Mouse (Mus musculus): ENCODE measurements around the gene Ifitm7.

Ifitm7 gene

DNA sequence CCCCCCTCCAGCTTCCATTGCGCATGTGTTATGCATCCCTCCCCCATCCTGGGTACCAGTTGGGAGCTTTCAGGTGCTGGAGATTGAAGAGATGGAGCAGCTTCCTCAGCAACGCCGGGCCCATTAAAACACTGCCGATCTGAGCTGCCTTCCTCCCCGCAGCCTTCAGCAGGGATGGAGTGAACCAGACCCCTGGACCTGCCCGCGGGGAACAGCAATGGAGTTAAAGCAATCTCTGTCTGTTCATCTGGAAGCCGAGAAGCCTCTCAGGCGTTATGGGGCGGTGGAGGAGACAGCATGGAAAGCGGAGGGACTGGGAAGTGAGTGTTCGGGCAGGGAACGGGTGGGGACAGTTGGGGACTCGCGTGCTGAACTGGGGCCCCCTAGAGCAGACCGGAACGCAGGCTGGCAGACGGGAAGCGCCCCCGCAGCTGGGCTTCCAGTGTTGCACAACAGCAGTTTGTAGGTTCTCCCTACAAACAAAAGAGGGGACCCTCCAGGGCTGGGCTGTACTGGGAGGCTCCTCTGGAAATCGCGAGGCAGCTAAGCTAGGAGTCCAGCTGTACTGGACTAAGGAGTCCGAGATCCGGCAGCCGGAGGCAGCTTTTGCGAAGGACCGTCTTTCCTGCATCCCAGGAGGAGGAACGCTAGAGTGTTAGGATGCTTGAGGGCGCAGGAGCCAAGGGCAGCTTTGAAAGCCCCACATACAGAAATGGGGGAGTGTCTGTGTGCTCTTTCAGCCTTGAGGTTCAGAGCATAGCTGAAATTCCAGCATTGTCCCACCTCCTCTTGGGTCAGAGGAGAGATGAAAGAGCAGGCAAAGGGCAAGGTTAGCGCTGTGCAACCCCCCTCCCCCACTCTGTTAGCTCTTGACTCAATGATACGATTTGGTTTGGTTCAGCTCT lies at the start of gene Ifitm7, which contains the start of gene 2900011O08Rik:
TSS of gene Ifitm7 (minus strand) at position 315 of the 905 bp plus-strand sequence.
TSS of gene 2900011O08Rik (plus strand) at position 31 of the 905 bp plus-strand sequence.
- in situ Hi-C loops (cut with MboI; ENCODE audit: low sequenced_read_pairs), result no loop called here

- in situ Hi-C loops (cut with MboI; ENCODE audit: low sequenced_read_pairs), result no loop called here
Observed at GRCm38 (mm10) chr16:14033076-14033475, 46.4 kb upstream of the Ifitm7 start.

- in situ Hi-C loops (cut with MboI; ENCODE audit: low sequenced_read_pairs), result no loop called here
Observed at GRCm38 (mm10) chr16:14030650-14031049, 44.0 kb upstream of the Ifitm7 start.

- in situ Hi-C loops (cut with MboI; ENCODE audit: low sequenced_read_pairs), result no loop called here
Observed at GRCm38 (mm10) chr16:14029851-14030250, 43.2 kb upstream of the Ifitm7 start.

DNA sequence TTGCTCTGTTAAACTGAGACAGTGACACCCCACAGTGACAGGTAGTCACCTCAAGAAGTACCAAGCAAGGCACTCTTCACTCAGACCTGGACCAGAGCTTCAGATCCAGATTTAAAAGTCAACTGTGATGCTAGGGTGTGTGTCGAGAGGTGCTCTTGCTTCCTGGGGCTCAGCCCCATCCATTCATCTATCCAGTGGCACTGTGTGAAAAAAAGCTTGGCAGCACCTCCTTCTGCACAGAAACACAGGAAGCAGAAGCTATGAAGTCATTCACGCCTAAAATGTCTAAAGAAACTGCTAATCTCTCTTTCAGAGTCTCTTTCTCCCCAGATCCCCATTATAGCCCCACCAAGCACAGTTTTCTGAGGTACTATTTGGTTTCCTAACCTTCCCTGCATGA lies 42.4 kb upstream of the Ifitm7 start:
- in situ Hi-C loops (cut with MboI; ENCODE audit: low sequenced_read_pairs), result no loop called here

DNA sequence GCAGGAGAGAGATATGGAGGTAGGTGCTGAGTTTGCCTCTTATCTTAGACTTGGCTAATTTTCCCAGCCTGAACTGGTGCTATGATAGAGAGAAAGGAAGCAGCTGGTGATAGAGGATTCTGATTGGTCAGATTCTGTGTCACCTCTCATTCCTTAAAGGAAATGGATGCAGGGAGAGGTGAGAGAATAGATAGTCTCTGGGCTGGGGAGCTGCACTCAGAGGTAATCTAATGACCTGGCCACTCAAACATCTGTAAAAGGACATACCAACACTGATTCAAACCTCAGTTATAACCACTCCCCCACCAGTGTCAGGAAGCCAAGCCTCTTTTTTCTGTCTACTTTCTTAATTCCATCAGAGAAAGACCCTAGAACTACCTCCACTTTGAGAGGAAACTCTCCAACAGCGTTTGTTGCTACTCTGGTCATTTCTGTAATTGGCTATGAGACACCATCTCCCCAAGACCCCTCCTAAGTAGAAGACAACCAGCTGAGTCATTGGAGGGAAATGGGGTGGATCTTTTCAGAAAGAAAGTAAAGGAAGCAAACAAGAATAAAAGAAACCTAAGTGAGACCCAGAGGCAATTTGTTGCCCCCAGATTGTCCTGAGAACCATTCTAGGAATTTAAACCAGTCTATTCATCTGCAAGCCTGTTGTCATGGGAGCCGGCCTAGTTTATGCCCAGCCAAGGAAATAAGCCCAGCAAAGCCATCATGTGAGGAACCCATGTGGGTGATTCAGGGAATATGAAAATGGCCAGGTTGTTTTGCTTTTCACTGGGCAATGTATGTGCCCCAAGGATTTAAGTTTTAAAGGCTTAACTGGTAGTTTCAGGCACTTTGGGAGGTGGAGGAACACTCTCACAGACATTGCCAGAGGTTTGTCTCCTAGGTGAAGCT lies 38.7 kb upstream of the Ifitm7 start:
- in situ Hi-C loops (cut with MboI; ENCODE audit: low sequenced_read_pairs), result no loop called here

DNA sequence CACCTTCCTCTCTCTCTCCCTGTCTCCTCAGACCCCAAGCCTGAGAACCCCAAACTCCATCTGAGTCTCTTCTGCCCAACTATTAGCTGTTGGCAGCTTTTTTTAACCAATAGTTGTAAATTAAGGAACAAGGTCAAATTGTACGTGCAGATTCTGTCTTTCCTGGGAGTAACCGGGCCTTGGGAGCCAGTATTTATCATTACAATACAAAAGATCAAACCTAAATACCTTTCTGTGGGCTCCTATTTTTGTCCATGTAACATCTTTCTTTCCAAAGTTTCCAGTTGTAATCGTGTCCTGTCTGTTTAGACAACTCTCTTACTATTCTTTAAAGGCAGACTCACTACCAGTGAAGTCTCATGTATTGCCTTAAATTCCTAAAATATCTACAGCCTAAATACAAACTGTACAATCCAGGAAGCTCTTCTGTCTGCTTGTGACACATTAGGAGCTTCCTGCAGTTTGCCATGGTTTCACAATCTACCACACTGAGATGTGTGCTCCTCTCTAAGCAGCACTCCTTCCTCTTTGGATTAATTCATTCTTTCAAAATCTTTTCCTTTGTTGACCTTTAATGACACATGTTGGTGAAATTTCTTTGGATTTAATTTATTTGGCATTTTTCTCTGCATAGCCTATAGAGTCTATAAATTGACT lies 34.6 kb upstream of the Ifitm7 start:
- in situ Hi-C loops (cut with MboI; ENCODE audit: low sequenced_read_pairs), result no loop called here

DNA sequence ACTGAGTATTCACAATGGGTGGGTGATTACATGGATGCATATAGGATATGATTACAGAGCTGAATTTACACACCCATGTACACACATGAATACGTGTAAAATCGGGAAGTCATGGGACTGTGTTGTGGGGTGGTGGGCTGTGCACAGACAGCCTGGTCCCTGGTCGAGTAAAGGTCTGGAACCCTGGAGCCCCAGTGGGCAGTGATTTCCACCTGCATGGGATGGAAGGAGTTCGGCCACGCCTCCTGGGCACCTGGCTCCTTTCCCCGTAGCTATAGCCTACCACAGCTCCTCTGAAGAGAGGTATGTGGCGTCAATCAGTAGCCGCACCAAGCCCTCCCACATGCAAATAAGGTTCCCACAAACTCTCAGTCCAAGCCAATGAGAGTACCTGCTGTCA lies 30.6 kb upstream of the Ifitm7 start:
- in situ Hi-C loops (cut with MboI; ENCODE audit: low sequenced_read_pairs), result no loop called here

DNA sequence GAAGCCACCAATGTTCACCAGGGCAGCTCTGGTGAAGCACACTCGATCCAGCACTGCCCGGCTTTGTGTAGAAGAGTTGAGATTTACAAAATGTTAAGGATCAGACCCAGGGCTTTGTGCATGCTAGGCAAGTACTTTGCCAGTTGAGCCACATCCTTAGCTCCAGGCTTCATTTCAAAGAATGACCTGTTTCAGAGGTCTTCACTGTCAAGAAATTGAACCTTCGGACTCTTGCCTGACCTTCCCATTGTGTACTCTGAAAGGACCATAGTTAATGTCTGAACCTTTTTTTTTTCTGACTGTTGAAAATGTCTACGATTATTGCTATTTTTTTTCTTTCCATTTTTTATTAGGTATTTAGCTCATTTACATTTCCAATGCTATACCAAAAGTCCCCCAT lies 23.3 kb upstream of the Ifitm7 start:
- in situ Hi-C loops (cut with MboI; ENCODE audit: low sequenced_read_pairs), result no loop called here

- in situ Hi-C loops (cut with MboI; ENCODE audit: low sequenced_read_pairs), result no loop called here
Observed at GRCm38 (mm10) chr16:14008708-14009107, 22.0 kb upstream of the Ifitm7 start.

DNA sequence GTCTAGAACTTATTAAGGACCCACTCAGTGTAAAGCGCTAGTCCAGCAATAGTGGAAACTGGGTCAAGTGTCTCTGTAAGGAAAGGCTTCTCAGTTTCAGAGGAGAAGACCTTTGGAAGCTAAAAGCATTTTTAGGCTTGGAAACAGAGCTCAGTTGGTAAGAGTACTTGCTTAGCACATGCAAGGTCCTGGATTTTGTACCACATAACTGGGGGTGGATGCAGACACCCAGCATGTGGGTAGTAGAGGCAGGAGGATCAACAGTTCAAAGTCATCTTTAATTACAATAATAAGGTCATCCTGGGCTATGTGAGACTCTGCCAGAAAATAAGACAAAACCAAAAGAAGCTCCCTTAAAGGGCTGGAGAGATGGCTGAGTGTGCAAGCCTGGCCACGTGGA lies 21.4 kb upstream of the Ifitm7 start:
- in situ Hi-C loops (cut with MboI; ENCODE audit: low sequenced_read_pairs), result no loop called here

- in situ Hi-C loops (cut with MboI; ENCODE audit: low sequenced_read_pairs), result no loop called here
Observed at GRCm38 (mm10) chr16:14005266-14005665, 18.6 kb upstream of the Ifitm7 start.

DNA sequence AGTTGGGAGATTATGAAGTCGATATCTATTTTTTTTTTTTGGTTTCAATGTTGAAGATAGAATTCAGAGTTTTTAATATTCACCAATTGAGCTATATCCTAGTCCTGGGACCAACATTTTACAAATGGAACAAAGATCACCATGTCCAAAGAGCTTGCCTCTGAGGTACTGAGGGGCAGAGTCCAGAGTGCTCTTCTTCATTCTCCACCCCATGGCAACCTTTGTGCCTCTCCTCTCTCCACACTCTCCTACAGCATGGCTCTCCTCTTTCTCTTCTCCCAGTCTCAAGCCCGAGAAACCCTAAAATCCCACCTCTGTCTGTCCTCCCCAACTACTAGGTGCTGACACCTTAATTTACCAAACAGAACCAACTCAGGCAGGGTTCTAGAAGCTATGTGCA lies 18.0 kb upstream of the Ifitm7 start:
- in situ Hi-C loops (cut with MboI; ENCODE audit: low sequenced_read_pairs), result no loop called here

DNA sequence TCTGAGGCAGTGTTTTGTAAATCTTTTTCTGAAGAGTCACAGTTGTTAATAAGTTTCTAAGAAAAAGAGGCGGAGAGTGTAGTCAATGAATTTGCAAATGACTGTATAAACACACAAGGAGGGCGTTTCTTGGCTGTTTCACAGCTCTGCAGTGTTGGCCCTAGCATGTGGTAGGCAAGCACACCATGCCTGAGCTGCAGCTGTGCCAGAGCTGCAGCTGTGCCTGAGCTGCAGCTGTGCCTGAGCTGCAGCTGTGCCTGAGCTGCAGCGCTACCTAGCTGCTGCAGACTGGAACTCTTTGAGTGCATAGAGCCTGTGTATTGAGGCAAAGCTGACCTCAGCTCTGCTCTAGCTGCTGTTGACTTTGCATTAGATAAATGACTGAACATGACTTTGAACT lies 17.5 kb upstream of the Ifitm7 start:
- in situ Hi-C loops (cut with MboI; ENCODE audit: low sequenced_read_pairs), result no loop called here

- in situ Hi-C loops (cut with MboI; ENCODE audit: low sequenced_read_pairs), result no loop called here
Observed at GRCm38 (mm10) chr16:14003386-14004130, 16.9 kb upstream of the Ifitm7 start.

DNA sequence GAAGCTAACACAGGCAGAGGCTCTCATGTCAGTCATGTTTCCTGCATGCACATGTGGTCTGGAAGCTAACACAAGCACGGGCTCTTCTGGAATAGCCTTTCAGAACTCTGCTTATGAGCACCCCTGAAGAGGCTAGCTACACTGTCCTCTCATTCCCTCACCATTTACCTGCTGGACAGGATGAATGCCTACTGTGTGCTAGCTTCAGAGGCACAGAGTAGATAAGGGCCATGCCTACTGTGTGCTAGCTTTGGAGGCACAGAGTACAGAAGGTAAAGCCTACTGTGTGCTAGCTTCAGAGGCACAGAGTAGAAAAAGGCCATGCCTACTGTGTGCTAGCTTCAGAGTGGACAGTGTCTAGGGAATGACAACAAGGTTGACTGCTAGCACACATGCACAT lies 7.8 kb upstream of the Ifitm7 start:
- in situ Hi-C loops (cut with MboI; ENCODE audit: low sequenced_read_pairs), result no loop called here

GRCm38 (mm10) chr16:13994076-13994475 lies 7.4 kb upstream of the Ifitm7 start:
- in situ Hi-C loops (cut with MboI; ENCODE audit: low sequenced_read_pairs), result no loop called here

DNA sequence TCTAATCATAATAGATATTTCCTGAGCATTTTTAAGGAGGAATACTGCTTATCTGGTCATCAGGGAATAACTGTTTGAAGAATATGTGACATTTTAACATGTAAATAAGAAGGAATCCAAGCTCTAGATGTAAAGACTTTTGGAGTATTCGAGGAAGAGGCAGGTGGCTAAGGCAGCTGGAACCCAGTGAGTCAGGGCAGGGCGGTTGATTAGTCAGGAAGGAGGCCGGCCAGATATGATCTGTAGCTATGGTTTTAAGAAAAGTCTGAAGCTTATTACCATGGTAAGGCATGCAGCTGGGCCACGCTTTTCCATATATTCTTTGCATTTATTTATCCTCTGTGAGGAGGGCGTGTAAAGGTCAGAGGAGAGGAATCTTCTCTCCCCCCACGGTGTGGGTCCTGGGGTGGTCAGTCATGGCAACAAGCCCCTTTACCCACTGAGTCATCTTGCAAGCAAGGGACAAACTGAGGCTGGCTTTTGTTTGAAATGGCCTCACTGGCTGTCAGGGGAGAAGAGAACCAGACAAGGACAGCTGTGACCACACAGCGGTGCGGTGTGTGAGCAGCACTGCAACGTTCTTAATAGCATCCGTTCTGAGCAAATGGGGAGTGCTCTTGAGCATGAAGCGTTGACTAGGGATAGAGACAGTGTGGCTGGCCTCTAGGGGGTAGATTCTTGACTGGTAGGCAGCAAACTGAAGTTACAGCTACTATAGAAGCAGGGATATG lies 6.0 kb upstream of the Ifitm7 start:
- in situ Hi-C loops (cut with MboI; ENCODE audit: low sequenced_read_pairs), result no loop called here

DNA sequence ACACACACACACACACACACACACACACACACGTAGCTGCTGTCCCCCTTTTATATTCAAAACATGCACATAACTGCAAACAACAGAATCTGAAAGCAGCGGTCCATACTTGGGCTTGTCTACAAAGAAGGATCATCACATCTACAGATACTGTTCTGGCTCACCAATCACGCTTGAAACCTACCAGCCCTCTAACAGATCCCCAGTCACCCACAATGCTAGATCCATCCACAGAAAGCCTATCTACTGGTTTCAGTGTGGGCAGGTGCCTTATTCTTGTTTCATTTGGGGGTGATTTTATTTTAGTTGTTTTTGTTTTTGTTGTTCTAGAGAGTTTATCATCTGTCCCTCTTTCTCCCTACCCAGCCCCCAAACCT lies 503 bp downstream of the Ifitm7 start:
- in situ Hi-C loops (cut with MboI; ENCODE audit: low sequenced_read_pairs), result no loop called here

DNA sequence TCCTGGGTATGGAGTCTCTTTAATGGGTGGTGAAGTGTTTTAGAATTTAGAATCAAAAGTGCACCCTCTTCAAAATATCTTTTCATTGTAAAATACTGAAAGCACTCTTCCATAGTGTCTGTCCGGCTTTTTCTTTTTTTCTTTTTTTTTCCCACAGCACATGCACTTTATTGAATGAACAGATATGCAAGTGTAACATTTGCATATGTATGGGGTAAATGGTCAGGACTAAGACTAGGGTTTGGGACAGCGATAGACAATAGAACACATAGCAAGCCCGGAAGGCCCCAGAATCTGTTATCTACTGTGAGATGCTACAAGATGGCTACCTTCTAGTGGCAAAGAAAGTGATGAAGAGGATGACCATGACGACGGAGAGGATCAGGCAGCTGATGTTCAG lies 3.5 kb downstream of the Ifitm7 start:
- in situ Hi-C loops (cut with MboI; ENCODE audit: low sequenced_read_pairs), result no loop called here
